Mouse (Mus musculus) frontal cortex, adult 2 months (tissue): ENCODE data around the gene Mei4. TPM values are rescaled to one million over a fixed set of nuclear protein-coding genes. Genes with fewer than 3 reads are reported as not detected.

Source experiments
- DNase-seq, 2 experiments: peaks; one replicate each; pipeline ENCODE4 v3.0.0; 2022; ENCODE audit warnings: low spot score in 1 of 2; ENCODE audit errors: extremely low spot score in 1 of 2
- polyA plus RNA-seq: library from polyadenylated mRNA; depleted of rRNA; stranded (reverse); fragments of >200 nt; gene quantifications from 2 replicates; pipeline ENCODE4 v1.2.3, GENCODE M21; 2012; rRNA removed

Gene Mei4
- polyA plus RNA-seq = 0.50 and 0.68 TPM in 2 replicates

DNA sequence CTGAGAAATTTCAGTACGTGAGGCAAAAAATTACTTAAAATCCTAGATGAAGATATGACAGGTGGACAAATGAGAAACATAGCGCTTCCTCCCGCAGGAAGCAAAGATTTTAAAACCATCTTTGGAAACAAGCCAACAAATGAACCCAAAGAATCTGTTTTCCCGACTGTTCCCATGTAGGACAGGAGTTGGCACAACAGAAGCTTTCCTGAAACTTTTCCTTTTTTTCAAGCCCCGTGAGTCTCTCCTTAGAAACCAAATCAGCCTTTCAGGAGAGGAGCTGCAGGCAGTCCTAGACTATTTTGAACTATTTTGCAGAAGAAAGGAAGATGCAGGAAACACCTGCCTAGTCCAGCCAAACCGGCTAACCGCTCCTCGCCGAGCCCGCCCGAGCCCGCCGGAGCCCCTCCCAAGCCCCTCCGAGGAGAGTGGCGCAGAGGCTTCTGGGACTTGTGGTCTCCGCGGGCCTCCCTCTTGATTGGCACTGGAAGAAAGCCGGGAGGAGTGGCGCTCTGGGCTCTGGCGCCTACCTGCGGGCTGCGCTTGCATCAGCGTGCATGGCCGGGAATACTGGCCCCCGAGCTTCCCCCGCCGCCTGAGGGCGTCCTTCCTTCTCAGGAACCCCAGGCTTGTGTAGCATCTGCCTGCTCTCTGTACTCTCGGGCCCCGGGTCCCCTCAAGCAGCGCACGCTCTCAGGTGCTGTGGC lies at the start of gene Mei4:
Gene Mei4, plus strand, starts transcription at position 490 of the 707 bp plus-strand sequence.
- DNase-seq = peak; percentile 72 to 90

DNA sequence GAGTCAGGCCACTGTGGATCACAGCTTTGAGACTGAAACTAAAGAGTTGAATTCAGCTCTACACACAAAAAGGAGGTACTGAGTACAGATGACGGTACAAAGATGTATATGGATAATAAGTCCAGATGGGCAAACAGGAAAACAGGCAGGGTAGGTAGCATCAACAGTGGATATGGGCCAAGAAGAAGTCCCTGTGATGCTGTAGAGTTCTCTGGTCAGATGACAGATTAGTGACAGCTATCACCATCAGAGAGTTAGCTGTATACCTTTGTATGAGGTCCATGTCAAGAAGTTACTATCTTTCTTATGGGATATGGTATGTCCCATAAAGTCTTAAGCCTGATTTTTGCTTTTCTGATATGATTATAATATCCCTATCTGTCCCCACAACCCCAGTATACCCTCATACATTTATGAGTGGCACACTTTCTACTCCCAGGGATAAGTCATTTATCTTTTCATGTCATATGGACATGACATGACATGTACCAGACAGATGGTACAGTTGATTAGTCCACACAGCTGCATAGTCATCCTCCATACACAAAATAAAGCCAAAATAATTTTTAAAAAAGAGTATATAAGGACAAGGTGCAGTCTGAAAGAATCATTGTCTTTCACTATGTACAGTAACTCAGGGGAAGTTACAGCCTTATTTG lies 43.6 kb upstream of the Mei4 start:
- DNase-seq = no peak

DNA sequence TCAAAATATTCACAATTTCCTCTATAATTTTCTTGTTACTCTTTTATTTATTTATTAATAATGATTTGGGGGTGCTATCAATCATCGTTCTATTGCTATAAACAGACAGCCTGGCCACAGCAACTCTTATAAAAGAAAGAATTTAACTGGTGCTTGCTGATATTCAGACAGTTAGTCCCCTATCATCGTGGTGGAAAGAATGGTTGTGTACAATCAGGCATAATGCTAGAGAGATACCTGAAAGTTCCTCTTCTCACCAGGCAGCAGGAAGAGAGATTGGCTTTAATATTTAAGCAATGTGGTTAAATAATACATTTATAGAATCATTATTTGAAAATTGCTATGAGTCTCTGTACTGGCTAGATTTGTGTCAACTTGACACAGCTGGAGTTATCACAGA lies 35.9 kb upstream of the Mei4 start:
- DNase-seq = no peak

DNA sequence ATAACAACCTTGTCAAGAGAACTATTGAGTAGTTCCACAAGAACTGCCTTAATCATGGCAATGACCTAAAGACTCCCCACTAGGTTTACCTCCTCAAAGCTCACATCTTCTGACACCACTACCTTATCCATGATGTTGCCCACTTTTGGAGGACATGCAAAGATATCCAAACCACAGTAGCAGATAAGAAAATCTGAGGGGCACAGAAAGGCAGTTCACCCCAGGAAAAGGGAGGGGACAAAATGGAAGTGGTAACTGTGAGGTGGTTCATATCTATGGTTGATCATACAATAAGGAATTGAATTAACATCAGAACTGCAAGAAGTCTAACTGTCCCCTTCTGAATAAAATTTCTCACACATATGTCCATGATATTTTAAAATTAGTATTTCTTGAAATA lies 29.4 kb upstream of the Mei4 start:
- no peak for DNase-seq

DNA sequence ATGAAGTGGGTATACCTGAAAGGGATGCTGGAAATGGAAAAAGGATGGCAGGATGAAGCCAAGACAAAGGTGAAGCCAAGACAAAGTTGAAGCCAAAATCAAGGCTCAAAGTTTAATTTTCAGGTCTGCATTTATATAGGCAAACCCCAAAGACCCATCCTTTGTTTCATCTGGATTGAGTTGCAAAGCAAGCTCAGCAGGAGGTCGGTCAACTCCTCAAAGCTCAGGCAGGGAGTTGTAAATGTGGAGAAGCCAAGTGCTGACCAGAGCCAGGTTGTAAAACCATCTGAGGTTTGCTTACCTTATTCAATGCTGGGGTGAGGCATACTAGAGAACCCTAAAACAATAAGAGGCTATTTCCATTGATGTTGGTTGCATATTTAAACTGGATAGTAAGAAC lies 4.6 kb upstream of the Mei4 start:
- no peak for DNase-seq

DNA sequence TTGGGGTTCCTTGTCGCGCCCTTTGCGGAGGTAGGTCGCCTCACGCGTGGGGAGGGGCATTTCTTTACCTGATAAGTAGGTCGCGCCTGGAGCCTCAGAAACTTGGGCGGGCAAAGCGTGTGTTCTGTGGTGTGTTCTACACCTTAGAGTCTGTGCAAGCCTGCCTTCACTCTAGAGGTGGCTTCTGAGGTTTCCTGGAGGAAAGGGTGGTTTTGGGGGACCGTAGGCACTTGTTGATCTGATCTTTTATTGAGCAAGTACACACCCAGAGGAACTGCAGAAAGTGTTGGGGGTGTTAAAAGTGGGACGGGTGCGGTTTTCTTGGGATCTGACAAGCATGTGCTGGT lies 391 bp downstream of the Mei4 start:
- no peak for DNase-seq

DNA sequence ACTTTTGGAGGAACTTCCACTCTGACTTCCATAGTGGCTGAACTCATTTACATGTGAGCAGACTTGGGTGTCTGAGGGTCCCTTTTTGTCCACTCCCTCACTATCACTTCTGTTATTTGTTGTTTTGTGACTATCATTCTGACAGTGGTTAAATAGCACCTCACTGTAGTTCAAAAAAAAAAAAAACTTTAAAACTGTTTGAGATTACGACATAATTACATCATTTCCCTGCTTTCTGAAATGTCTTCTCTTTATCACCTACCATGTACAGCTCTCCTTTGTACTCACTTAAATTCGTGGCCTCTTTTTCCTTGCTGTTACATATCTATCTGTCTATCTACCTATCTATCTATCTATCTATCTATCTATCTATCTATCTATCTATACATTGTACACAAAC lies 2.6 kb downstream of the Mei4 start:
- no peak for DNase-seq

DNA sequence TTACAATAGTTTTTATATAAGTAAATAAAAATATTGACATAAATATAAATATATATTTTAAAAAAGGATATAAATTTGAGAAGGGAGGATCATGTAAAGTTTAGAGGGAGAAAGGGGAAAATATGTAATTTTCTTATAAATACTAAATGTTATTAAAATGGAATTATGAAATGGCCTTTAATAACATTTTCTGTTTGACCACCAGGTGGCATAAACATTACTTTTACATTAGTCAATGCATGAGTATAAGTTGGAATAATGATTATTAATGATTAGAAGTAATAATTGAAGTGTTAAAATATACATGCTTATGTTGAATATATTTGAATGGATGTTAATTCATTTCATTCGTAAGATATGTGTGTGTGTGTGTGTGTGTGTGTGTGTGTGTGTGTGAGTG lies 58.0 kb downstream of the Mei4 start:
- DNase-seq = no peak

DNA sequence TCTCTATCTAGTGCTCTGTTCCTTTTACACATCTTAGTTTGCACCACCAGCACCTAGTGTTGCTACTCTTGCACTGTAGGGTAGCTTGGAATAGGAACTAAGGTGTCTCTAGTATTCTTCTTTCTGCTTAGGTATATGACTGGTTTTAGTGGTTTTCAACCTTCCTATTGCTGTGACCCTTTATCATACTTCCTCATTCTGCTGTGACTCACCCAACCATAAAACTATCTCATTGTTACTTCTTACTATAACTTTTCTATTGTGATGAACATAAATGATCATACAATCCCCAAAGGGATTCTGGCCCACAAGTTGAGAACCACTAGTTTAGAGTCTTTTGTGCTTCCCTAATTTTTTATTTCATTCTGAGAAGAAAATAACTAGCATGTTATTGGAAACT lies 61.3 kb downstream of the Mei4 start:
- no peak for DNase-seq

DNA sequence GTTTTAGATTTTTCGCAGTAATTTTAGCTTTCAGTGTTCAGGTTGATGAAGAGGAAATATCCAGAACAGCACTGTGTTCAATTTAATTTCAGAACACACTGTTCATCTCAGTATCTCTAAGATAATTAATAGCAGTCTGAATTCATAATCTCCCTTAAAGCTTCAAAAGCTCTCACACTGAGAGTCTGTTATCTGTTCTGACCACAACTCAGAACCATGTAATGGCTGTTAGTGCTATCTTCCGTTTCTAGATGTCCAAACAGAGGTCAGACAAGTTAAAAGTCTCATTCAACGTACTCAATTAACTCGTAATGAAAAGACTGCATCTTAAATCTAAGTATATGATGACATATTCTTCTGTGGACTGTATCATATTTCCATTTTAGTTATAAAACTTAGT lies 77.1 kb downstream of the Mei4 start:
- no peak for DNase-seq

DNA sequence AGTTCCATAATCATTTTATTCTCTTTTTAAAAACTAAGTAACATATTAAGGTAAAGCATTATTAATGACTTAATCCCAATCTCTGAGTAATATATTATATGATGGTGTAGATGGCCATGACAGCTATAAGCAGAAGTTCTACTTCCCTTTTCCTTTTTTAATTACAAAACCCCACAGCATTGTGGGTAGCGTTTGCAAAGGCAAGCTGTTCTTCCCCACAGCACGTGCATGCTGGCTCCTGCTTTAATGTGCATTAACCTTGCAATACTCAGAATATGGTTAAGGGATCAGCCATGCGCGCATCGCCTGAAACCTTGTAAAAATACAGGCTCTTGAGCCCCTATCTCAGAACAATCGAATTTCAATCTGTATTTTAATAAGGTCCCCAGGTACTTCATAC lies 82.2 kb downstream of the Mei4 start:
- DNase-seq = no peak

DNA sequence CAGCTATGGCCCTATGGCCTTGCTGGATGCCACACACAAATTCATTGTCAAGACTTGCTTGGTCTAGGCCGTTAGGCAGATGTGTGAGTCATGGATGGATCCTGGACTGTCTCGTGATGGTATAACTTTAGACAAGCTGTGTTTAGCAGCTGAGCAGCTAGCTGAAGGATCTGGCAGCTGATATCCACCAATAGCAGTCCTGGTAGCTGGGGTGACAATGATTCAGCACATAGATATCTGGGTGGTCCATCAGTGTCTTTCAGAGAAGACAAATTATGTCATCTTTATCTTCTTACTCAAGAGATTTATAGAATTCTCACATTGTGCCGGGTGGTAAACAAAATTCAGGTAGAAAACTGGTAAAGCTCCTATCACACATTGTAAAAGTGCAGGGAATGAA lies 93.4 kb downstream of the Mei4 start:
- DNase-seq = no peak

DNA sequence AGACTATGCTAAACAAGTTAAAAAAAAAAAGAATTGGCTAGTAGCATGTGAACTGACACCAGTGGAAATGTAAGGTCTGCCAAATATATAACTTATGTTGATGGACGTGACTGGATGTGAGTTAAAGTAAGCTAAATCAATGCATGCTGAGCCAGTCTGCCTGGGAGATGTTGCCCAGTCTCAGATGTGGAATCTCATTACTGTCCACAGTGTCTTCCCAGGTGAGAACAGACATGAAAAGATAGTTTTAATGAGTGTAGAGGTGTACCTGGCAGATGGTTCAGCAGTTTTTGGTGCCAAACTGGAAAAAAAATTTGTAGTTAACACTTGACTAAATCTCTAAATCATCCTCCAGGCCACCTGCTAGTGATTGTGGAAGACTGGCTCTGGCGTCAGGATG lies 94.4 kb downstream of the Mei4 start:
- peak; percentile 1 to 7 for DNase-seq

DNA sequence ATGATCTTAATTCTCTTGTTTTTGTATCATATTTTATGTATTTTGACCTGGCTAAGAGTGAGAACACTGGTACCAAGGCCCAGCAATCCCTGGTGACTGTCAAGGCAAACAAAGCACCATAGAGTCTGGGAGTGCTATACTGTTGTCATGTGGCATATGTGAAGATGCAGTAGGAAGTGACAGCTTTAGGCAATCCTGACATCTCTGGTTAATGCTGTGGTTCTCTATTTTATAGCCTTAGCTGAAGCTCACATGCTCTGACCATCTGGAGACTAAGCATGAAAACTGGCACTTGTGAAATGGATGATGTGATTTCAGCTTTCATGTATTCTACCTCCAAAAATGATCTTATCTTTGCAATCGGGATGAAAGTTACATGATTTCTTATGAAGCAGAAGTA lies 103.3 kb downstream of the Mei4 start:
- DNase-seq = peak; percentile 11 to 47

DNA sequence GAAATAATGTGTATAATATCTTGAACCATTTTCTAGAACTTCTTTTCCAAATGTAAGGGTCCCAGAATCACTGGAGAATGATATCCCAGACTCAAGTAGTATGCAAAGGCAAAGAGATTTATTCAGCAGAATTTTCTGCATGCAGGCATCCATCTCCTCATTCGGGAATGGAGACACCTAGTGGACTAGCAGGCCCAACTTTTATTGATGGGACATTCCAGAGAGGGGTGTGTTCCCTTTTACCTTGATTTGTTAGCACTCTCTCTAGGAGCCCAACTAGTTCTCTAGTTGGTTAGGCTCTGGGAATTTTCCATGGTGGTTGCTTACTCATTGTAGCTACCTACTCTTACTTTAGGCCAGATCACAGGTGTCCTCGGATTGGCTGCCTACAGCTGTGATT lies 105.5 kb downstream of the Mei4 start:
- no peak for DNase-seq

DNA sequence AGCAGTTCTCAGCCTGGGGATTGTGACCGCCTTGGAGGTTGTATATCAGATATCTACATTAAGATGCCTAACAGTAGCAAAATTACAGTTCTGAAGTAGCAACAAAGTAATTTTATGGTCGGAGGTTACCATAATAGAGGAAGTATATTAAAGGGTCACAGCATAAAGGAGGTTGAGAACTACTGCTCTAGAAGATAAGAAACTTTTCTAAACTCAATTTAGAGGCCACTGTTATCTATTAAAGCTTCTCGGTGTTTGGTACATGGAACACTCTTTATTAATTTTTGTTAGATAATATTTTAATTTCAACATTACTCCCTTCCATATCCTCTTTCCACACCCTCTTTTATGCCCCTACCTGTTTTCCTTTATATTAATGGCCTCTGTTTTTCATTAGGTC lies 119.0 kb downstream of the Mei4 start:
- DNase-seq = no peak

DNA sequence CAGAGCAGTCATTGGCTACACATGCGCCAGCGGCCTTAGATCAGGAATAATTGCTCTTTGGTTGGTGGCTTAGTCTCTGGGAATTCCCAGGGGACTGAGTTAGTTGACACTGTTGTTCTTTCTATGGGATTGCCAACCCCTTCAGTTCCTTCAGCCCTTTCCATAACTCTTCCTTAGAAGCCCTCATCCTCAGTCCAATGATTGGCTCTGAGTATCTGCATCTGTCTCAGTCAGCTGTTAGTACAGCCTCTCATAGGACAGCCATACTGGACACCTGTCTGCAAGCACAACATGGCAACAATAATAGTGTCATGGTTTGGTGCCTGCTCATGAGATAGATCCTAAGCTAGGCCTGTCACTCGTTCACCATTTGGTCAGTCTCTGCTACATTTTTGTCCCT lies 149.5 kb downstream of the Mei4 start:
- no peak for DNase-seq

DNA sequence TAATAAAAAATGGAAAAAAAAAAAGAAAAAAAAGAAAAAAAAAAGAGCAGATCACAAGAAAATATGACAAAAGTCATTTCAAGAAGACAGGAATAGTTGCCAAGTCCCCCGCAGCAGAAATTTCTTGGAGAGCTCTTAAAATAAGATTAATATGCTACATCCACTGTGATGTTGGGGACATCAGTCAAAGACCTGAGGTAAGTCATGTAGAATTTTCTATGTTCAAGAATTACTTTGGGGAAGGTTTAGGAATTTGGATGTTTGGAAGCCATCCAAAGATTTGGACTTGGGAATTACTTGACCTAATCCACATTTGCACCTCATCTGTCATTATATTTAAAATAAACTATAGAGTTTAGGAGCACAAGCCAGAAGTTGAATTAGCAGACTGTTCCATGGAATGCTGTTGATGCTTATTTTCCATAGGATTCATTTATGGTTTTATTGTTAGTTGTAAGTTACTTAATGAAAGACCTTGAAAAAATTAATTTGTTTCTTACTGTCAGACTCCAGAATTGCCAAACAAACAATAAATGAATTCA lies 179.1 kb downstream of the Mei4 start:
- DNase-seq = no peak

DNA sequence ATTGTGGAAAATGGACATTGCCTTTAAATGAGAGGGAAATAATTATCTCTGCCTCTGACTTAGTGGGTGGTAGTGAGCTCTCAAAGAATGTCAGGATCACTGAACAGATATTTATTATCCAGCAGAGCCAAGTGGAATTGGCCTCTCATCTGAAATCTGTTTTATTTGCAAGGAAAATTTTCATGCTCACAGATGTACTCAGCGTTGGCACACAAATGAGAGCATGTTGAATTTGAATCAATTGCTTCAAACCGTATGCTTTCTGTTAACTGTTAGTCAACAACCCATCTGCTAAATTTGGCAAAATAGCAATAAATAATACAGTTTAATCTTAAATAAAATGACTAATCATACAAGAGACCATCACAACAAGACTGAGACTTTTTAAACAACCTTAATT lies 181.0 kb downstream of the Mei4 start:
- DNase-seq = peak in 1 of 2 experiments; percentile 1

DNA sequence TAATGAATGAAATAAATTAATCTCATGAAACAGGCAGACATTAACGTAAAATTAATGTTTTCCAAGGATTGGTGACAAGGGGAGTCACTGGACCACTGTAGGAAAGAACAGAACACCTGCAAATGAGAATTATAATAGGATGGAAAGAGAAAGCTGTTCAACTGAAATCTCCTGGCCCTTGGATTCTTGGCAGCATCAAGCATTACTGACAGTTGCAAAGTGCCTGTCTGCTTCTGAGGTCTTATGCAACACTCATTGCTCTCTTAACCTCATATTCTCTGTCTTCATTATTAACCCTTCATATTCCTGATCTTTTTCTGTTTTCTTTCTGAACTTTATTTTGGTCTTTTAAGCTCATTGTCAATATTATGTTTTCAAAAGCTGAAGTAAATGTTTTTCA lies 210.4 kb downstream of the Mei4 start:
- no peak for DNase-seq

DNA sequence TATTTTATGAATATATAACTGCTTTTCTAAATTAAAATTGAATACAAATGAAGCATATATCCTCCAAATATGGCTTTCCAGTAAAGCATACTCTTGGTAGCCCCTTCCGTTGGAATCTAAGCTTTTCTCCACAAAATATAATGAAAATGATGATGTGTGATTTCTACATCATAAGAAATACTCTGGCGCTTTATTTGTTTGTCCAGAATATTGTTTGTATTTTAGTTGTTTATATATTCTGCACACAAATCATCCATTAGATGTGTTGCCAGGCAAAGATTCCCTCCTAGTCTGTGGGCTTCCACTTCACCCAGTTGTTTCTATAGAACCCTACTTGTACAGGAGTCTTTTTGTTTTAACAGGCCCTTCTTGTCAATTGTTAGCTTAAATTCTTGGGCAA lies 211.8 kb downstream of the Mei4 start:
- DNase-seq = no peak

DNA sequence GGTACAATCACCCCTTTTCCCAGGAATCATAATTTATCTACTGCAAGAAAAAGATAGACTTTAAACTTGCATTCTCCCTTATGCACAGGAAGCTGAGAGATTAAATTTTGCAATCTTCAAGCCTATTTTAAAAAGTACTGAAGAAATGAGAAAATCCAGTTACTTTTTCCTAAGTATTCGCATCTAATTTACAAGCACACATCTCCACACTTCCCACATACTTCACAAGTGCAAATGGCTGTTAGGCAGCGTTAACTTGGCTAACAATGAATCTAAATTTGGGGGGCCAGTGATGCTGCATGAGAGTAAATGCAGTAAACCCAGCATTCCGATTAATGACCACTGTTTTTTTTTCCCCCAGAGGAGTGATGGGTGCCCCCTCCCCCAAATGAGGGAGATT lies 232.9 kb downstream of the Mei4 start:
- DNase-seq = peak in 1 of 2 experiments; percentile 22
